Comparison of ENCODE assay signal across 16 mouse cellular contexts in genomic region chr16:24418022-24418421, GRCm38 (mm10). TPM values are rescaled to one million over a fixed set of nuclear protein-coding genes. Genes with fewer than 3 reads are reported as not detected.
DNase-seq lines count a peak whose midpoint lies in the region; ATAC-seq and TF ChIP-seq lines count a peak whose summit lies in the region.
"Had no signal": no experiment of that assay in that cellular context is flagged by ENCODE, and none has a peak within 500 bp of the region (broad histone marks: within the 10 kb centered on the region; RNA-seq: fewer than 3 reads in every experiment).

No protein-coding gene starts in this region.

- no peaks in the 10 kb centered on the region for H3K27me3 ChIP-seq in heart, embryonic 15.5 days
- no peaks in the 10 kb centered on the region for H3K27me3 ChIP-seq in lung, embryonic 16.5 days (ENCODE audit: control insufficient read depth, insufficient read depth, low read depth, low read length)
- H3K27me3 ChIP-seq: hindbrain, embryonic 13.5 days; neural tube, embryonic 13.5 days had no signal

- peak; percentile 60 to 69 for DNase-seq in lung, adult 18-20 months
- DNase-seq in lung, adult 2 months = no peak
- no peak for DNase-seq in embryo, embryonic 9.5 days (ENCODE audit: extremely low spot score)
- no peak for DNase-seq in left cerebral cortex, postnatal 4 days
- DNase-seq in layer of hippocampus, postnatal 14 days (ENCODE audit: low spot score in 2 of 2) = no peak
- DNase-seq in spleen, adult 18-20 months = no peak
- DNase-seq: cerebellum, adult 8-10 months; gastrocnemius, postnatal 36 days; kidney, adult 2 months; kidney, postnatal 36 days had no signal

- peak overlapping the region; percentile 27; the same call in 1 of the 2 replicates for H3K9ac ChIP-seq in heart, embryonic 15.5 days
- H3K9ac ChIP-seq in lung, embryonic 16.5 days (ENCODE audit: low read length) = no peak overlapping the region
- H3K9ac ChIP-seq: hindbrain, embryonic 13.5 days; neural tube, embryonic 13.5 days had no signal

- H3K27ac ChIP-seq in heart, embryonic 15.5 days = peak overlapping the region; percentile 82
- H3K27ac ChIP-seq in lung, embryonic 16.5 days (ENCODE audit: low read length) = peak overlapping the region; percentile 35
- H3K27ac ChIP-seq: hindbrain, embryonic 13.5 days; neural tube, embryonic 13.5 days had no signal

- TF ChIP-seq CTCF in lung, adult 2 months (IDR thresholded peaks at IDR 0.05; ENCODE audit: insufficient read depth, low read length) = no peak

- peak; percentile 73 for ATAC-seq in heart, embryonic 15.5 days (replicated peaks; ENCODE audit: insufficient number of reproducible peaks, insufficient read depth, low FRiP score, low read depth)
- peak; percentile 81 for ATAC-seq in lung, embryonic 16.5 days (ENCODE audit: low read depth)
- ATAC-seq: midbrain, embryonic 16.5 days had no signal

- peak overlapping the region; percentile 14; the same call in 1 of the 2 replicates for H3K4me2 ChIP-seq in heart, embryonic 15.5 days
- no peak overlapping the region for H3K4me2 ChIP-seq in lung, embryonic 16.5 days (ENCODE audit: low read depth, low read length)
- H3K4me2 ChIP-seq: hindbrain, embryonic 13.5 days; neural tube, embryonic 13.5 days had no signal

- 37% methylated on average over 4 of the region's 4 CpGs for whole genome bisulfite sequencing in lung, adult 2 months
- WGBS in heart, embryonic 15.5 days = 35% methylated on average over 4 of the region's 4 CpGs
- 50% methylated on average over 4 of the region's 4 CpGs for WGBS in lung, embryonic 16.5 days

- H3K9me3 ChIP-seq in heart, embryonic 15.5 days (replicated peaks) = no peaks in the 10 kb centered on the region
- no peaks in the 10 kb centered on the region for H3K9me3 ChIP-seq in lung, embryonic 16.5 days (ENCODE audit: control insufficient read depth, low read length)
- H3K9me3 ChIP-seq: hindbrain, embryonic 13.5 days; neural tube, embryonic 13.5 days had no signal

- peaks cover 24% of the 10 kb centered on the region for H3K4me1 ChIP-seq in lung, adult 2 months (ENCODE audit: control insufficient read depth, insufficient read depth, low read length)
- peaks cover 50% of the 10 kb centered on the region for H3K4me1 ChIP-seq in heart, embryonic 15.5 days (replicated peaks)
- peaks cover 6% of the 10 kb centered on the region; the same call in 1 of the 2 replicates for H3K4me1 ChIP-seq in lung, embryonic 16.5 days (replicated peaks; ENCODE audit: control insufficient read depth, insufficient read depth, low read length)

- intact Hi-C loops in left cerebral cortex, postnatal 4 days (cut with DNase I) = no loop called here

- no peaks in the 10 kb centered on the region for H3K36me3 ChIP-seq in heart, embryonic 15.5 days
- H3K36me3 ChIP-seq in lung, embryonic 16.5 days (ENCODE audit: control insufficient read depth, insufficient read depth, low read length) = no peaks in the 10 kb centered on the region
- H3K36me3 ChIP-seq: hindbrain, embryonic 13.5 days had no signal

- TF ChIP-seq POLR2A in lung, adult 2 months (IDR thresholded peaks at IDR 0.05; ENCODE audit: borderline replicate concordance, extremely low read depth, low read depth, low read length) = no peak

- no peak overlapping the region for H3K4me3 ChIP-seq in lung, adult 2 months (replicated peaks; ENCODE audit: extremely low read depth, low read depth, low read length)
- no peak overlapping the region for H3K4me3 ChIP-seq in heart, embryonic 15.5 days
- no peak overlapping the region for H3K4me3 ChIP-seq in lung, embryonic 16.5 days (ENCODE audit: low read length)
- H3K4me3 ChIP-seq: hindbrain, embryonic 13.5 days; neural tube, embryonic 13.5 days had no signal

RNA-seq across cellular contexts. Expression of gene Lpp, which starts 24.7 kb away (rescaled TPM):
- polyA plus RNA-seq in lung, adult 2 months (2012; rRNA removed) = 17.6 and 18.7 TPM in 2 replicates
- 42.6 and 49.5 TPM in 2 replicates for polyA plus RNA-seq in heart, embryonic 15.5 days (2015; fragmentation: Nextera tagmentation; extraction: Ambion mirVana)
- polyA plus RNA-seq in lung, embryonic 16.5 days (2015; fragmentation: Nextera tagmentation; extraction: Ambion mirVana) = 73.5 and 76.8 TPM in 2 replicates
- 10 to 100 TPM; 11.5 to 13.0 TPM for total RNA-seq in left cerebral cortex, postnatal 4 days (2021)
- total RNA-seq in layer of hippocampus, postnatal 14 days (2021) = 10 to 100 TPM; 10.1 to 12.2 TPM
- total RNA-seq: MEL had no signal

Comparison
In these comparisons a context has a peak if more than half of its experiments do, and no peak if none do; other contexts are left out.
1. DNase-seq: peak in lung, adult 18-20 months (2 of 2); none in lung, adult 2 months (single experiment), embryo, embryonic 9.5 days (single experiment), left cerebral cortex, postnatal 4 days (single experiment), layer of hippocampus, postnatal 14 days (0 of 2) and spleen, adult 18-20 months (0 of 2).